Mouse (Mus musculus) frontal cortex, postnatal 14 days (tissue): Measurements from ENCODE around the gene Olfr452.

Source experiments
- DNase-seq, 2 experiments: peaks; one replicate each; pipeline ENCODE4 v3.0.0; 2022; ENCODE audit warnings: low spot score in 2 of 2

Olfr452 gene

DNA sequence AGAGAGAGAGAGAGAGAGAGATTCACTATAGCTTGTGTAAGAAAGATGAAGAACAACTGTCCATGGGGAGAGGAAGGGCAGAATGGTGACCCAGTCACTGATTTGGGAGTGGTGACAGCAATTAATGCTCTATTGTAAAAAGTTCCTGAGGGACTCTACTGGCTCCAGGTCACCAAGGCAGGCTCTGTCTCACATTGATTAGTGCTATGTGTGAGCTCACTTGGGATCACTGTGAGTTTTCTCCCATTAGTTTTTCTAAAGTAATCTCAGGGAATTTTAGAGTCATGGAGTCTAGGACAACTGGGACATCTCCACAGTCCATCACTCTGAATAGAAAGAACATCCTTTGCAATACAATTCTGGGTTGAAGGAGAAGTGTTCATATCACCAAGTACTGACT is at the start of gene Olfr452:
Olfr452 (plus strand) TSS at position 301 of the 400 bp plus-strand sequence.
- no peak for DNase-seq

DNA sequence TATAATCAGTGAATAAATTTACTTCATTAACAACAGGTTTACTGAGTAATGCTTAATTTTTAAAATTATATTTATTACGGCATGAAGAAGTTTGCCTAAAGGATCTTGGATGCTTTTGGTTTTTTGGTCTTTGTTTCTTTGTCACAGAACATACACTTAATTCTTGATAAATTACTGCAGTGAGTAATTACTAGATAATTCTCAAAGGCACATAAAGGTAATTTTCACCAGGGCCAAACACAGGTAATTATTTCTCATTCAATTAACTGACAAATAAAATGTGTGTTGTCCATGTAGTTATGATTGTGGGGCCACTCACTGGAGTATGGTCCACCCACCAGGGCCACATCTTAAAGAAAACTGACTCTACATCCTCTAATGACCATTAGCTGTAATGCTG is 45.8 kb upstream of the Olfr452 start, which contains the start of gene Olfr453:
Olfr453 (plus strand) TSS at position 301 of the 400 bp plus-strand sequence.
- DNase-seq = no peak

DNA sequence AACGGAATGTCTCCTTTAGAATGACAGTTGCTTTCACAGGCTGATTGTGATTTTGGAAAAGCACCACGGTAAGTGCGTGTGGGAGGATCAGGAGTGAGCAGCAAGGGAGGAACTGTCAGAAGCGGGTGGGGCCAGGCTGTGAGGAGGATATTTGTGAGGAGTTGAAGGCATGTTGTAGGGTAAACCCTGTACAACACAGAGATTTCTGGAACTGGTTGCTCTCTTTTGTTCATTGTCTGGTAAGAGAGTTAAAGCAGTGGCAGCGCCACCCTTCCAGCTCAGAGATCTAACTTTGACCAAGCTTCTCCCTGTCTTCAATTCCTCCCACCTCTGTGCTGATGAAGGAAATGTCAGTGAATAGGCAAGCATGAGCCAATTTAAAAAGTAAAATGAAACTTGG is 42.6 kb upstream of the Olfr452 start:
- no peak for DNase-seq

DNA sequence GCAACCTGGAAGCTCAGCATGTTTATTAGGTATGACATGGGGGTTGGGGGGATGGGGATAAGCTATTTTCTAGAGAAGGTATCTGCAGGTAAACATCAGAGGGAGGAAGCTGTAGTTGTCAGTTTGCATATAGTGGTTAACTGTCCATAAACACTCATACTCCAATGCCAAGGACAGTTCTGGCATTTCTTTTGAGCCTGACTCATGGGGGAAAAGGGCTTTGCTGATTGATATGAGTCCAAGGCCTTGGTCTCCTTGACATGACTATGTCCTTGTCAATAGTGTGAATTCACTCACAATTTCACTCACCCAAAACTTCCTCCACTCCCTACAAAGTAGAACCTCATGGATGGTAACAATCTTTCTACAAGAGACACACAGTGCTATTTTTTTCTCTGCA is 37.0 kb upstream of the Olfr452 start:
- DNase-seq = no peak

DNA sequence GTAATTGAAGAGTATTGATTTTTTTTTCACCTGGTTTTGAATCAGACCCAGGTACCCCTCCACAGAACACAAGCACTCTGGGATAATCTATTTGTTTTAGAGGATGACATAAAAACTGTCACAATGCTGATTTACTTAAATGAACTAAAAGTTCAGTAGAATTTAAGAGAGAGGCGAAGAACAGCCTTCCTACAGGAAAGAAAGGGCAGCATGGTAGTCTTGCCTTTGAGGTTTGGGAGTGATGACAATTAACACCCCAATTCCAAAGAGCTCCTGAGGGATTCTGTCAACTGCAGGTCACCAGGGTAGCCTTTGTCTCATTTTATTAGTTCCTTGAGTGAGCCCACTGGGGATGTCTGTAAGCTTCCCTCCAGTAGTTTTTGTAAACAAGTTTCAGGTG is 28.8 kb upstream of the Olfr452 start, which contains the start of gene Olfr38:
Olfr38 (plus strand) TSS at position 301 of the 400 bp plus-strand sequence.
- no peak for DNase-seq

DNA sequence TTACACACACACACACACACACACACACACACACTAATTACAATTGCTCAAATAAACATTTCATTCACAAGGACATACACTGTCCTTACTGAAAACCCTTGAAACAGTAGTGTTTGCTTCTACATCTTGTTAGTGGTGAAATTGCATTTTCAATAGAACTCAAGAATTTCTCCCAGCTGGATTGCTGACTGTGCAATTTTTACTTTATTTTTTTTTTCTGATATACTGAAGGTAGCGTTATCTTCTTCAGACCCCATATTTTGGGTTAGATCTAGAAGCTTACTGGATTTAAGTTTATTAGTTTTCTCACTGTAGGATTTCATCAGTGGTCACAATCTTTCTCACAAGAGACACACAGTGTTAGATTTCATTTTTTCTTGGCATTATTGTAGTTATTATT is 7.8 kb upstream of the Olfr452 start:
- no peak for DNase-seq

DNA sequence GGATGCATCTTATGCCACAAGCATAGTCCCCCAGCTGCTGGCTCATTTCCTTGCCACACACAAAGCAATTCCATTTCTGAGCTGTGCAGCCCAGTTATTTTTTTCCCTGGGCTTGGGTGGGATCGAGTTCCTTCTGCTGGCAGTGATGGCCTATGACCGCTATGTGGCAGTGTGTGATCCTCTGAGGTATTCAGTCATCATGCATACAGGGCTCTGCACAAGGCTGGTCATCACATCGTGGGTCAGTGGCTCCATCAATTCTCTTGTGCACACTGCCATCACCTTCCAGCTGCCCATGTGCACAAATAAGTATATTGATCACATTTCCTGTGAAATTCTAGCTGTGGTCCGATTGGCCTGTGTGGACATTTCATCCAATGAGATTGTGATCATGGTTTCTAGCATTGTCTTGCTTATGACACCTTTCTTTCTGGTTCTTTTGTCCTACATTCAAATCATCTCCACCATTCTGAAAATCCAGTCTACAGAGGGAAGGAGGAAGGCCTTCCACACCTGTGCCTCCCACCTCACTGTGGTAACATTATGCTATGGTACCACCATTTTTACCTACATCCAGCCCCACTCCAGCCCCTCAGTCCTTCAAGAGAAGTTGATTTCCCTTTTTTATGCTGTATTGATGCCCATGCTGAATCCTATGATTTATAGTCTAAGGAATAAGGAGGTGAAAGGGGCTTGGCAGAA is 5.5 kb downstream of the Olfr452 start:
- DNase-seq = no peak

DNA sequence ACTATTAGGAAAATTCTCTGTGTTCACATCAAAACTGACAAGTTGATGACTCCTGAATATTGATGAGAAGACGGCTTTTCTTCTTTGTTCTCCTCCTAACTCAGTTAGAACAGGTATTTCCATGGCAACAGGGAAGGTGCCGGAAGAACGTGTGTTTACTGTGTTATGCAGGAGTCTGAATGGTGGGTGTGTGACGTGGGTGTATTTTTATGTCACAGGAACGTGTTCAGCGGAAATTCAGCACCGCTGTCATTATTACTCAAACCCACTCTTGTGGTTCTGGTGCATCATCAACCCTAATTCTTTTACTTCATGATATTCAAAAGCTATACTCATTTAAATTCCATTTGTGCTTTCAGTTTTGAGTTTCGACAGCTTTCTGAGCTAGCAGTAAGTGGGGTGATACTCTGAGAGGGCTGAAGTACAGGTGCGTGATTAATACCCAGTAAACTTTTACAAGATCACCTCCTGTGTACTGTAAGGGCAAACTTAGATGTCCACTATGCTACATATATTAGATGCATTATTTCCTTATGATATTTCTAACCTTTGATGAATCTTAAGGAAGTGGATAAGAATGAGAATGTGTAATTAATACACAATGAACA is 6.2 kb downstream of the Olfr452 start:
- no peak for DNase-seq

DNA sequence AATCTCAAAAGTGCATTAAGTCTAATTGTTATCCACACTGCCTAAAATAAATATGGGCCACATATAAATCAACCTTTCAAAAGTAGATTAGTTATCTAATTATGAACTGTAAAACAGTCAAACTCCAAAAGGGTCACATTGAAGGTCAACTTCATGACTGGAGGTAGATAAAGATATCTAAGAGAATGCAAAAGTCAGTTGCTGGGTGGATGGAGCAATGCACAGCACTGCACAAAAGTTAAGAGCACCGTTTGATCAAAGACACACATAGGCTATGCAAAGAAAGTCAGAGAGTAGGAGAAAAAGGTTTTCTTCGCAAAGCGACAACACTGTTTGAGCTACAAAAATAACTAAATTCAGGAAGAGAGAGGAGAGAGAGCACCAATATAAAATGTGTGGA is 10.1 kb downstream of the Olfr452 start:
- DNase-seq = no peak

DNA sequence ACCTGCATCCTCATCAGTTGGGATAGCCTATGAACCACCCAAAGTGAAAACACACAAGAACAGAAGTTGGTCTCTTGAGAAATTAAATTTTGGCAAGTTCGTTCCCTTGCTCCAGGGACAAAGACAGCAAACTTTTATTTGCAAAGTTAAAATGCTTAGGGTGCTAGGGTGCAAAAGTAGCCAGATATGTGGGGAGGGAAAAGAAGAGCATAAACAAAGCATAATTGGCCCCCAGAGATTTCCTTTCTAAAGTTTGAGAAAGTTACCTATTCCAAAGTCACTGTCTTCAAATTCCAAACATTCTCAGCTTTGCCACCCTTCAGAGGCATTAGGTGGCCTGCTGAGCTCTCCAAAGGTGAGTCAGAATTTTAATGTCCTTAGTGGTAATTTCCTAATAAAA is 26.7 kb downstream of the Olfr452 start, which contains the start of gene Olfr450:
Olfr450 (plus strand) TSS at position 301 of the 400 bp plus-strand sequence.
- DNase-seq = no peak

DNA sequence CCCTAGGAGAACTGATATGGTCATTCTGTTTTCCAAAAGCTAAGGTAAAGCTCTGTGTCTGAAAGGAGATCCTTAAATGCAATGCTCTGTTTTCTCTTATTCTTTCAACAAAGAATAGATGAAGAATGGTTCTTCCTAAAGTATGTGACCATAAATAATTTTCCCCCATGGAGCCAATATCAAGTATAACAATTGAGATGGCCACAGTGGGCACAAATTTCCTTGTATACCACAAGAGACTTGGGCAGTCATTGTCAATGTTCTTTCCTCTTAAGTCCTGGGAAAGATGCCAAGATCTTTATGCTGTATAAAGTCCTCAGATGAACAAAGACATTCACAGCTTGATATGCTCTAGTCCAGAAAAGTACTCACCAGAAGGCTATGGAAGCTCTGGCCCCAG is 49.2 kb downstream of the Olfr452 start, which contains the start of gene Olfr449:
Olfr449 (plus strand) TSS at position 301 of the 400 bp plus-strand sequence.
- DNase-seq = no peak
